Mouse (Mus musculus): ENCODE data around the gene Clybl.

DNA sequence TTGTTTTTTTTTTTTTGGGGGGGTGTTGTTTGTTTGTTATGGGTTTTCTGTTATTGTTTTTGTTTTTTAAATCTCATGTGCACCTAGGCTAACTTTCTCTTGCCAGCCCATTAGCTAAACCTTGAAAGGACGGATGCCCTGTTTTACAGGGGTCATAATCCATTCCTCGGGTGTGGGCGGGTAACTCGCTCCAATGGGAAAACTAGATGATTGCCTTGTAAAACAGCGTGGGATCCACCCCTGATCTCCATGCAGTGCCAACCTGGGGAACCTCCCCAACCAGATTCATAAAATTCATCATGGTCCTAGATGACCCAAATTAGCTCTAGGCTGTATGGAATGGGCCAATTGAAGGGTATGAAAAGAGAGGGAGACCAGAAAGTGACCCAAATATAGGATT lies 218.4 kb downstream of the Clybl start:
- no peak for TF ChIP-seq CTCF (IDR thresholded peaks at IDR 0.05; ENCODE audit: low read depth)
- no peak for TF ChIP-seq EP300 (optimal IDR thresholded peaks at IDR 0.05)

Measured in stomach, postnatal 0 days (tissue).